27 mouse cellular contexts compared by ENCODE assay signal in the genomic region with DNA sequence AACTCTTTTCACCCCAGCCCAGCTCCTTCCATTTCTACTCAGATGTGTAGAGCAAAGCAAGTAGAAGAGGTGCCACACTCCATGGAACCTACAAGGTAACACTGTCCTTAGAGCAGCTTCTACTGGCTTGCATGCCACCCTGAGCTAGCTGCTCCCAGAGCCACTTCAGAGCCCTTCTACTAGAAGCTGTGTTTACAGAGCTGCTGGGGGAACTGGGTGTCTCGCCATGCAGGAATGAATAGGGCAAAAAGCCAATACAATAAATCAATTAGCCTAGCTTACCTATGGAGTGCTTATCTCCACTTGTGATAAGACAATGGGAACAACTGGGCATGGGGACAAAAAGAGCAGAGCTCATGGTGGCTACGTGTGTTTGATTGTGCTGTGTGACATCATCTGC.
DNase-seq lines count a peak whose midpoint lies in the region; ATAC-seq and TF ChIP-seq lines count a peak whose summit lies in the region.
"Had no signal": no experiment of that assay in that cellular context is flagged by ENCODE, and none has a peak within 500 bp of the region (broad histone marks: within the 10 kb centered on the region; RNA-seq: fewer than 3 reads in every experiment).

No protein-coding gene starts in this region.

- no peak for DNase-seq in heart, postnatal 0 days (ENCODE audit: low spot score)
- DNase-seq in heart, postnatal 4 days = no peak
- peak; percentile 12 for DNase-seq in lung, postnatal 36 days
- no peak for DNase-seq in lung, postnatal 14 days
- DNase-seq in stomach, postnatal 0 days (ENCODE audit: low spot score) = no peak
- DNase-seq in right cerebral cortex, postnatal 36 days (ENCODE audit: low spot score in 2 of 2) = no peak
- no peak for DNase-seq in gastrocnemius, adult 18-20 months (ENCODE audit: low spot score)
- DNase-seq: adrenal gland, adult 2 months; cerebellum, adult 2 months; cerebellum, postnatal 36 days; embryo, embryonic 11 days; kidney, adult 11 months; kidney, postnatal 36 days; layer of hippocampus, adult 9-11 months; retina, postnatal 1 day; right cerebral cortex, postnatal 4 days had no signal

- H3K9ac ChIP-seq in heart, postnatal 0 days (replicated peaks; ENCODE audit: low read depth, low read length) = no peak overlapping the region
- H3K9ac ChIP-seq in liver, embryonic 15.5 days = no peak overlapping the region
- H3K9ac ChIP-seq in stomach, postnatal 0 days (ENCODE audit: low read length) = no peak overlapping the region
- H3K9ac ChIP-seq: forebrain, embryonic 13.5 days; heart, embryonic 13.5 days; hindbrain, embryonic 15.5 days; kidney, embryonic 15.5 days; limb, embryonic 13.5 days; lung, embryonic 15.5 days; neural tube, embryonic 13.5 days had no signal

- no peak for TF ChIP-seq EP300 in heart, postnatal 0 days (IDR thresholded peaks at IDR 0.05; ENCODE audit: low read depth)
- TF ChIP-seq EP300 in stomach, postnatal 0 days (optimal IDR thresholded peaks at IDR 0.05) = no peak

- H3K4me2 ChIP-seq in heart, postnatal 0 days (ENCODE audit: low read depth, low read length) = no peak overlapping the region
- no peak overlapping the region for H3K4me2 ChIP-seq in liver, embryonic 15.5 days
- H3K4me2 ChIP-seq in stomach, postnatal 0 days (replicated peaks; ENCODE audit: low read depth) = no peak overlapping the region
- H3K4me2 ChIP-seq: forebrain, embryonic 13.5 days; heart, embryonic 13.5 days; hindbrain, embryonic 15.5 days; kidney, embryonic 15.5 days; limb, embryonic 13.5 days; lung, embryonic 15.5 days; neural tube, embryonic 13.5 days had no signal

- 0 out of 2 replicates have a peak, but pooled peaks cover 11% of the 10 kb centered on the region for H3K36me3 ChIP-seq in heart, postnatal 0 days (replicated peaks; ENCODE audit: control insufficient read depth, insufficient read depth, low read length)
- H3K36me3 ChIP-seq in liver, embryonic 15.5 days (replicated peaks) = peaks cover 8% of the 10 kb centered on the region; the same call in 1 of the 2 replicates
- no peaks in the 10 kb centered on the region for H3K36me3 ChIP-seq in stomach, postnatal 0 days (ENCODE audit: control insufficient read depth, insufficient read depth, low read length)
- H3K36me3 ChIP-seq: hindbrain, embryonic 15.5 days; lung, embryonic 15.5 days; neural tube, embryonic 13.5 days had no signal

- 30% methylated on average over 2 of the region's 2 CpGs for WGBS in heart, postnatal 0 days
- 56% methylated on average over 2 of the region's 2 CpGs for WGBS in liver, embryonic 15.5 days (ENCODE audit: insufficient replicate concordance)
- 44% methylated on average over 2 of the region's 2 CpGs for WGBS in stomach, postnatal 0 days

- no peaks in the 10 kb centered on the region for H3K27me3 ChIP-seq in heart, postnatal 0 days (ENCODE audit: control insufficient read depth, insufficient read depth, low read length)
- H3K27me3 ChIP-seq in liver, embryonic 15.5 days = no peaks in the 10 kb centered on the region
- H3K27me3 ChIP-seq in stomach, postnatal 0 days (ENCODE audit: control insufficient read depth, insufficient read depth, low read length) = no peaks in the 10 kb centered on the region
- H3K27me3 ChIP-seq: forebrain, embryonic 13.5 days; heart, embryonic 13.5 days; hindbrain, embryonic 15.5 days; kidney, embryonic 15.5 days; limb, embryonic 13.5 days; lung, embryonic 15.5 days; neural tube, embryonic 13.5 days; Patski had no signal

- H3K4me1 ChIP-seq in heart, postnatal 0 days (ENCODE audit: control insufficient read depth, insufficient read depth) = peaks cover 20% of the 10 kb centered on the region
- H3K4me1 ChIP-seq in liver, embryonic 15.5 days (replicated peaks) = no peaks in the 10 kb centered on the region; the same call in 1 of the 2 replicates
- no peaks in the 10 kb centered on the region for H3K4me1 ChIP-seq in stomach, postnatal 0 days (replicated peaks; ENCODE audit: control insufficient read depth, insufficient read depth)
- H3K4me1 ChIP-seq: forebrain, embryonic 13.5 days; hindbrain, embryonic 15.5 days; kidney, embryonic 15.5 days had no signal

- H3K27ac ChIP-seq in heart, postnatal 0 days (ENCODE audit: low read depth) = 0 out of 2 replicates have a peak overlapping the region, but pooled peaks have one; percentile 8
- H3K27ac ChIP-seq in liver, embryonic 15.5 days (replicated peaks) = no peak overlapping the region
- no peak overlapping the region for H3K27ac ChIP-seq in stomach, postnatal 0 days (replicated peaks)
- H3K27ac ChIP-seq: forebrain, embryonic 13.5 days; heart, embryonic 13.5 days; hindbrain, embryonic 15.5 days; kidney, embryonic 15.5 days; limb, embryonic 13.5 days; lung, embryonic 15.5 days; neural tube, embryonic 13.5 days had no signal

- H3K9me3 ChIP-seq in heart, postnatal 0 days (replicated peaks; ENCODE audit: control insufficient read depth, low read length) = no peaks in the 10 kb centered on the region
- no peaks in the 10 kb centered on the region for H3K9me3 ChIP-seq in liver, embryonic 15.5 days (replicated peaks)
- H3K9me3 ChIP-seq in stomach, postnatal 0 days (ENCODE audit: control insufficient read depth, low read length) = no peaks in the 10 kb centered on the region
- H3K9me3 ChIP-seq: forebrain, embryonic 13.5 days; heart, embryonic 13.5 days; hindbrain, embryonic 15.5 days; kidney, embryonic 15.5 days; limb, embryonic 13.5 days; lung, embryonic 15.5 days; neural tube, embryonic 13.5 days had no signal

- H3K4me3 ChIP-seq in heart, postnatal 0 days (ENCODE audit: low read depth, low read length) = no peak overlapping the region
- no peak overlapping the region for H3K4me3 ChIP-seq in liver, embryonic 15.5 days (replicated peaks)
- no peak overlapping the region for H3K4me3 ChIP-seq in stomach, postnatal 0 days (ENCODE audit: low read depth, low read length)
- H3K4me3 ChIP-seq: forebrain, embryonic 13.5 days; heart, embryonic 13.5 days; hindbrain, embryonic 15.5 days; kidney, embryonic 15.5 days; limb, embryonic 13.5 days; lung, embryonic 15.5 days; myocyte; neural tube, embryonic 13.5 days had no signal

- no peak for TF ChIP-seq CTCF in heart, postnatal 0 days (IDR thresholded peaks at IDR 0.05; ENCODE audit: low read depth)
- TF ChIP-seq CTCF in stomach, postnatal 0 days (IDR thresholded peaks at IDR 0.05; ENCODE audit: low read depth) = no peak

- no peak for ATAC-seq in heart, postnatal 0 days (ENCODE audit: insufficient read depth, low read depth)
- ATAC-seq in liver, embryonic 15.5 days (ENCODE audit: insufficient read depth) = peak; percentile 42; the same call in 1 of the 2 replicates
- peak; percentile 53 for ATAC-seq in stomach, postnatal 0 days (ENCODE audit: low FRiP score, low TSS enrichment)
- ATAC-seq: forebrain, embryonic 13.5 days; midbrain, embryonic 16.5 days; Patski had no signal
